Mouse (Mus musculus) gastrocnemius, postnatal 14 days (tissue): ENCODE measurements around the gene Cpd. TPM values are rescaled to one million over a fixed set of nuclear protein-coding genes. Genes with fewer than 3 reads are reported as not detected.

Source experiments
- DNase-seq: peaks from one replicate; pipeline ENCODE4 v3.0.0; 2021; ENCODE audit warnings: mixed read lengths
- intact Hi-C: fragments of 180-260 bp; cut with DNase I; formaldehyde crosslinking; loops from one replicate; pipeline ENCODE4 v1.15.1; 2025; ENCODE audit warnings: low total_unique reads
- long read RNA-seq, 2 experiments: library from polyadenylated mRNA; stranded (forward); transcript quantifications; one replicate each; pipeline ENCODE4 v2.0.0; 2021
- total RNA-seq, 2 experiments: library from RNA; stranded (reverse); gene quantifications; 2 replicates each; pipeline ENCODE4 v1.2.3; 2021

Cpd gene
- total RNA-seq = 10 to 100 TPM; 39.4 to 50.8 TPM
- long read RNA-seq, experiment 1, full-length matches to known transcripts = 9 of 15 reads
- long read RNA-seq, experiment 1, partial matches to known transcripts = 1 of 15 reads
- long read RNA-seq, experiment 1, other reads (novel, unspliced or antisense) = 5 of 15 reads
- long read RNA-seq, experiment 2, full-length matches to known transcripts = 8 of 12 reads
- long read RNA-seq, experiment 2, partial matches to known transcripts = 1 of 12 reads
- long read RNA-seq, experiment 2, other reads (novel, unspliced or antisense) = 3 of 12 reads

- peak; percentile 97 for DNase-seq
- intact Hi-C loops = no loop called here
Measured at GRCm38 (mm10) chr11:76846878-76847222, at the start of gene Cpd. Gene Cpd, minus strand, starts transcription at chr11:76847018.

DNA sequence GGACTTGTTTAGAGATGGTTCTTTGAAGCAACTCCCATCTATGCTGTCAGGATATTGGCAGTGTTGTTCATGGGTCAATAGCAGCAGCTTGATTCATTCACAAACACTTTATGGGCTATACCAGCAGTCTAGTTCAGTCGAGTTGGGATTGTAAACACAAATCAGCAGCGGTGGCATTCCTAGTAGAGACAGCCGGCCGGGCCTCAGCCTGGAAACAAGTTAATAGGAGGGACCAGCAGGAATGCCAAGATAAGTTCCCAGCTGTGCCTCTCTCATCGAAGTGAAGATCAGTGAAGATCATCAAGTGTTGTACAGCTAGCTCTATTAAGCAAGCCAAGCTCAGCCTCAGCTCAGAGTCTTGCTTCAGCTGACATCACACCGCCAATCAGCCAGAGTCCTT lies 49.5 kb upstream of the Cpd start:
- intact Hi-C loops = loop anchor here (10.0 kb wide), 1 partner anchor 222 kb away; the partner anchor contains the start of genes Bhlha9 and Trarg1
- DNase-seq = no peak

DNA sequence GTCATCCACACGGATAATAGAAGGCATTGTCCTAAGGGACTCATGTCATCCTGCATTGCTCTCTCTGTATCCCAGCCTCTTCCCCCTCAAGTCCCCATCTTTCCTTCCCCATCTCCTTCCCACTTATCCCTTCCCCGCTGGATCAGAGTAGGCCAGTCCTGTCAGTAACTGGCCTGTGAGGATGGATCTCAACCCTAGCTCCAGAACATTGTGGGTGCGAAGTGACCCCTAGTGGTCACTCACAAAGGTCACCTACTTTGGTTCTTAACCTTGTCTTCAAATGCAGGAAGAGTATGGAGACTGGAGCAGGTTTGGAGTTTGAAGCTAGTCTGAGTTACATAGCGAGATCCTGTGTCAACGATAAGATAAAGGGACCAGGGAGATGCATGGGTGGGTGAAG lies 47.4 kb upstream of the Cpd start:
- intact Hi-C loops = loop anchor here (5.0 to 10.0 kb wide), 2 partner anchors 102 to 219 kb away; partner anchors contain the start of genes Bhlha9 and Trarg1
- DNase-seq = peak; percentile 57

DNA sequence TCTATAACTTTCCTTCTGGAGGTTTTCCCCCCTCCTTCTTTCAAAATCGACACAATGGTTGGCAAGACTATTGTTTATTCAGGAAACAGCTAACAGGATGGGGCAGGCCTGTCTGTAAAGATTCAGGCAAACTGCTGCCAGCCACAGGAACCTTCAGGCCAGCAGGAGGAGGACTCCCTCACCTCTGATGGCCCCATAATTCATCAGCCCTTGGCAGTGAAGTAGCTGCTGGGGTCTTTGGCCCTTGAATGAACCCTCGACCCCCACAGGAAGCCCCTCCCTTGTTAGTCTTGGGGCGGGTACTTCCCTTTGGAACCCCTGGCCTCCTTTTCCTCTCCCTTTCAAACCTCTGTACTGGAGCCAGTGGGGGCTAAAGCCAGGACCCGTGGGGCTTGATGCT lies 46.8 kb upstream of the Cpd start:
- peak; percentile 13 for DNase-seq
- intact Hi-C loops = loop anchor here (5.0 to 10.0 kb wide), 2 partner anchors 101 to 219 kb away; partner anchors contain the start of genes Bhlha9 and Trarg1

DNA sequence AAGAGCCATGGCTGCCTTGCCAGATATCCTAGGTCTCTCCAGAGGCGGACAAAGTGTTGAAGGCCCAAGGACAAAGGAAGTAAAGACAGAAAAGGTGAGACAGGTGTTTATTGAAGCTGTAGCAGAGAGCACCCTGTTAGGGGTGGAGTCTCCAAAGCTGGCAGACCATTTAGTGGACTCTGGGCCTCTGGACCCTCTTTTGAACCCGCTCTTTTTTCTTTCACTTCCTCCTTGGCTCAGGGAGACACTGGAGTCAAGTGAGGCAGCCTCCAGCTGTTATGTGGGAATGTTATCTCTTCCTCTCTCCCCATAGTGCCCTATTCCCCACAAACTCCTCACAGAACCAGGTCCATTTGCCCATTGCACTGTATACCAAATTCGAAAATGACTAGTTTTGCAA lies 46.2 kb upstream of the Cpd start:
- intact Hi-C loops = loop anchor here (5.0 to 10.0 kb wide), 2 partner anchors 101 to 218 kb away; partner anchors contain the start of genes Bhlha9 and Trarg1
- DNase-seq = no peak

DNA sequence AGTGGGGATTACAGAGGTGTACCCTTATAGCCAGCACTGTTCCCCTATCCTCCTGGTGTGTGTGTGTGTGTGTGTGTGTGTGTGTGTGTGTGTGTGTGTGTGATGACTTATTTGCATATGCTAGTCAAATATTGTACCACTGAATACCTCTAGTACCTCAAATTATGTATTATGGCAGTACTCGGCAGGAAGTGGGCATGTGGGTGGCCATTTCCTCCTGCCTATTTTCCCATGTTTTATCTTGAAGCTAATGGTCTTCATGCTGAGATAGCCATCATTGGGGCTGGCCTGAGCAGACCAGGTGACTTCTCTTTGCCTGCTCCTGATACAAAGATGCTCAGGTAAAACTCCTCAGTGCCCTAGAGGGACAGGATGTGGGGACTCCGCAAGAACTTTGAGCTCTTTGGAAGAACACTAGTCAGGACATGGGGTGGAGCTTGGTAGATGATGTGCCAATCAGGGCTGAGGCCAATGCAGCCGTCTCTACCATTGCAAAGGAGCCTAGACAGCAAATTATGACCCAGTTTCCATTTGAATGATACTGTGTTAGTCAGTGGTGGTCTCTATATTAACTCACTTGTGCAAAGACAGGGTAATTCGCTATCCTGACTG lies 45.0 kb upstream of the Cpd start:
- intact Hi-C loops = loop anchor here (5.0 to 10.0 kb wide), 2 partner anchors 100 to 217 kb away; partner anchors contain the start of genes Bhlha9 and Trarg1
- DNase-seq = no peak

DNA sequence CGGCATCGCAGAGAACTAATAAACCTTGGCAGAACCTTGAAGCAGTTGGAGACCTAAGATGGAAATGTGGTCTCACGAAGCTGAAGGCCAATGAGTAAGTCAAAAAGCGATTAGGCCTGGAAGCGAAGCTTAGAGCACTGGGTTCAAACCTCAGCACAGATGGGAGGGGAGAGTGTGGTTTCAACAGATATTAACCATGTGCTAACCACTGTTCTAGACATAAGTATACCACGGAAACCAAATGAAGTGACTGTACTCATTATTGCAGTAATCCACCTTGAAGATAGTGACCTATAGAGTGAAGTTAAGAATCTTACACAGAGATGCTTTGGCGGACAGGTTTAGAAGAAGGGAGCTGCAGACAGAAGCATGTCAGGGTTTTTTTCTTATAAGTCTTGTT lies 44.4 kb upstream of the Cpd start:
- no peak for DNase-seq
- intact Hi-C loops = loop anchor here (5.0 to 10.0 kb wide), 2 partner anchors 99 to 216 kb away; partner anchors contain the start of genes Bhlha9 and Trarg1

DNA sequence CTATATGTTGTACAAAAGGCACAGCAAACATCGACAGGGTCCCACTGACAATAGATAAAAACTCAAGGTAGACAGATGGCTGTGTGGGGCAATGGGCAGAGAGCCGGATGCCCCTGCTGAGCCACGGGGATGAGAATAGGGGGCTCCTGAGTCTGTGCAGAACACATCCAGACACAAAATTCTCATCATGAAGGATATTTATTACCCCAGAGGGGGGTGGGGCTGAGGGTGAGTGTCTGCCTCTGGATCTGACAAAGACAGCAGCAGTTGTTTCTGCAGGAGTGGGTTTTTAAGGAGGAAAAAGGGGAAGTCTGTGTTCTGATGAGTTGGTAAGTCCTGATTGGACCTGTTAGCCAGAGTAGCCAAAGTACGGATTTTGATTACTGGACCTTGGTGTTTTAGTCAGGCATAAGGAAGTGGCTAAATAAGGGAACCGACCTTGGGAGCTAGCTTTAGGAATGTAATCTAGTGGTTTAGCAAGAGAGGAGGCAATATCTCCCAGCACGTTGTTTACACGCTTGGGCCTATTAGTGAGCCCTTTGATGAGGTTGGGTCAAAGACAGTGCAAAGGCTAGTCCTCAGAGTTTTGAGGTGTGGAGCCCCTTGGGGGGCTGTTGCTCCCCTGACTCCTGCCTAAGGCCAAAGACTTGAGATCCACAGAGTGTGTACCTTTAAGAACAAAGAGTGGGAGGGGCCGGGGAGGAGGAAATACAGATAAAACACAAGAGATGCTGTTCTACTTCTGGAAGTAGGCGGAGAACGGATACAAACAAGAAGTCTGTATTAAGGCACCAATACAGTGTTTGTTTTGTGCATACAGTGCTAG lies 42.7 kb upstream of the Cpd start:
- no peak for DNase-seq
- intact Hi-C loops = loop anchor here (5.0 to 10.0 kb wide), 2 partner anchors 97 to 215 kb away; partner anchors contain the start of genes Bhlha9 and Trarg1

DNA sequence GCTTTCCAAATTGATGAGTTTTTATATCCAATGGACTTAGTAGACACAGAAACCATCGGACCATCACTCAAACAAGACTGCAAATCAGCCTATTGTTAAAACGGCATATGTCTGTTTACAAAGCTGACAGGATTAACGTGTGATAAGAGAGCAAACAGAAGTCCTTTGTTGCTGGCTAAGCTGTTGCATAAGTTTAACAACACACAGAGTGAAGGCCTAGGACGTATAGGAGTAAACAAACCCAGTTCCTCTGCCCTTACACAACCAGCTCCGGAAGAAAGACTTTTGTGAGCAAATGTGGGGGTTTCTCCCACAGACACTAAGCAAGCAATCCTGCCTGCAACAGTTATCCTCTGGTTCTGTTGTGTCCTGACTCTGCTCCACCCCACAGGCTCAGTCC lies 37.6 kb upstream of the Cpd start:
- DNase-seq = no peak
- intact Hi-C loops = no loop called here

- intact Hi-C loops = no loop called here
- no peak for DNase-seq
Measured at GRCm38 (mm10) chr11:76879816-76880215, 33.0 kb upstream of the Cpd start.

DNA sequence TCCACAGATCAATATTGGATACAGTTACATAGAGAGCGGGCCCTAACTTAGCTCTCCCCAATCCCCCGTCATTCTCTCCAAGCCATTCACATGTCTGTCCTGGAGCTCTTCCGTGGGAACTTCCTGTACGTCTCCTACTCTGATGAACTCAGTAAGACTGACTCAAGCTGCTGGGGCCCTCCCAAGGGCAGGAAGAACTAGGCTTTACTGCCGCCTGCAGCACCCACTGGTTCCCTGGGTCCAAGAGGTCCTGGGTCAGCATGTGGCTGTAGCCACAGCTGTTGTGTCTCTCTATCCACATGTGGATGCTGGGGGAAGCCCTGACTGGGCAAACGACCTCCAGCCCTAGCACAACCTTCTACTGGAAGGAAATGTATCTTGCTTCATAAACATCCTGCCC lies 27.9 kb upstream of the Cpd start:
- intact Hi-C loops = no loop called here
- no peak for DNase-seq

- intact Hi-C loops = no loop called here
- DNase-seq = no peak
Measured at GRCm38 (mm10) chr11:76873865-76874264, 27.0 kb upstream of the Cpd start.

DNA sequence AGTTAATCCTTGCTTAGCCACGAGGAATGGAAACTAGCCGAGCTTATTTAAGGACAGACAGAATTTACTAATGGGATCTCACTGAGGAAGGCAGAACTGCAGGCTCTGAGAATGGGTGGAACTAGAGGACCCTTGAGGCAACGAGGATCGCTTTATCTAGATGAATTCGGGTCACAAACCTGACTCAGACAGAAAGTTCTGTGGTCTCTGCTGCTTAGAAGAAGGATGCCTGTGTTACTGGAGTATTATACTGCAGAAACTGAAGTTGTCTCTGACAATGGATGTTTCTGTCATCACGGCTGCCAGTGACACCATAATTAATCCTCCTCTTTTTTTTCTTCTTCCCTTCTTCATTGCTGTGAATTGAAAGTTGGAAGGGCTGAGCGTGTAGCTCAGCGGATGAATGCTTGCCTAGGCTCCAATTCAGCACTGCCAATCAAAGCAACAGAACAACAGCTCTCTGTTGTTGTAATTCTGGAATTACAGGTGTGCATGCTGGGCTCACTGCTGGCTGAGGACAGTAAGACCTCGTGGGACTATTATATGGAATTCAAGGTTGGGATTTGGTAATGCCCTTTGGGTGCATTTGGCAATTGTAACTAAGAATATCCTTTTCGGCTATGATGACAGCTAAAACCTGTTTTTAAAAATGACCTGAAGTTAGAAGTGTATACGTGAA lies 25.9 kb upstream of the Cpd start:
- intact Hi-C loops = no loop called here
- no peak for DNase-seq

GRCm38 (mm10) chr11:76861185-76861584 lies 14.4 kb upstream of the Cpd start:
- intact Hi-C loops = no loop called here
- DNase-seq = no peak

GRCm38 (mm10) chr11:76859261-76859660 lies 12.4 kb upstream of the Cpd start:
- DNase-seq = no peak
- intact Hi-C loops = no loop called here

DNA sequence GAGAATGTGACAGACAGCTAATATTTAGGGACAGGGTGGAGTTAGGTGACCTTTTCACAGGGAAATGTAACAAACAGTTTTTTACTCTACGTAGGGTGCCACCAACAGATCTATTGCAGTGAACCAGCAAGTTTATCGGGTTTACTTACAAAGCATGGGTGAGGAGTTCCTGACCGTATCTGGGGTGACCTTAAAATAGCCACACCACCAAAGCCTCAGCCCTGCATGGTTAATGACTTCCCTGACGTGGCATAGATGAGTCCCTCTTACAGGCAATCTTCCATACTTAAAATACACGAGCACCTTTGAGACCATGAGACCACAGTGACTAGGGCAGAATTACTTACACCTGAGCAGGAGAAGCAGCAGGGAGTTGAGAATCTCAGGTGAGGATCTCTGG lies 12.0 kb upstream of the Cpd start:
- intact Hi-C loops = no loop called here
- DNase-seq = no peak

DNA sequence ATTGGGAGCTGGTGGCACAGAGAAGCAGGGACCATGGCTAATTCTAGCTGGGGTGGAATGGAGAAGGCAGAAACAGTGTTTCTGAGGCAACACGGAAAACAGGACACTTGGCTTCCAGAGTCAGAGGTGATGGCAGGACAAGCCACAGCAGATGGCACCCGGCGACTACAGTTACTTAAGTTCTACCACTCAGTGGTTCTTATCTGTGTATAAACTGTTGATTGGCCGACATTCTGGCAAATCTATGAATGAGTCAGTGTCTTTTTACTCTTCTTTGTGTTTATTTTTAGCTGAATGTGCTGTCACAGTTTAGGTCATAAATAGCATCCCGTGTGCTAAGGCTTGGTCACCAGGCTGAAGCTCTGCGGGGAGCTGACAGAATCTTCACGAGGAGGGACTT lies 10.3 kb upstream of the Cpd start:
- intact Hi-C loops = no loop called here

GRCm38 (mm10) chr11:76856601-76857000 lies 9.8 kb upstream of the Cpd start:
- intact Hi-C loops = no loop called here
- DNase-seq = no peak

More for the DNA sequence above, 10.3 kb upstream of the Cpd start:
- DNase-seq = peak; percentile 24

DNA sequence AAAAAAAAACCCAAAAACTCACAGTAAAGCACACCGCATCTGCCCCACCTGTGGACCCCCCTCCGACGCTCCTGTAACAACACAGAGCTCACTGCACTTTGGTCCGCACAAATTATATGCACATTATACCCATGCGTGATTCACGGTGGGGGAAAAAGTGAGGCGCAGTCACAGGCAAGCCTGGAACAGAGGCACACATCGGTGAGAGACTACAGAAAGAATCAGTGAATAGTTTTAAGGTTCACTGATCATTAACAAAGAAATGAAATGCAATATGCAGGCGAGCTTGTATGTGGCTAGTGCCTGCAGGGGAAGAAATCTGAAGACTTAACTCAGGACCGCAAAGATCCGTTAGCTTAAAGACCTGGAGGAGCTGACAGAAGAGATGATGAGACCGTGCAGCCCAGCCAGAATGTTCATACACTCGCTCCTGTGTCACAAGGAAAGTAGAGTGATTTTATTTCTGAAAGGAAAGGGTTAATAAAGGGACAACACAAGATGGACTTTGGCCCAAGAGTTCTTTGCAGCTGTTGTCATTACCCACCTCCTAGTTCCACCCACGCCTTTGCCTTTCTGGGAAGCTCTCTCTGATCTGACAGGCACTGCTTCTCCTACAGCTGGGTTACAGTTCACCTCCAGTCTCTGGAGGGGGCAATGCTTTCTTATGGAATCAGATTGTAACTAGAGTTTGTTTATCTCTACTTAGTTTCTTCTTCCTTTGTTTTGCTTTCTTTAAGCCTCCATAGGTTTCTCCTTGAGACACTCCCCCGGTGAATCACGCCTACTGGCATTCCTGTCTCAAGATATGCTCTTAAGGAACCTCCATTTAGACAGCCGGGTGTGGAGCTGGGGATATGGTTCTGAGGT lies 7.9 kb upstream of the Cpd start:
- intact Hi-C loops = no loop called here
- peak; percentile 26 for DNase-seq
